Mouse (Mus musculus) left cerebral cortex, adult 11 months (tissue): ENCODE measurements at regions not wholly inside any gene's neighbourhood (a gene's known extent, or its start where the extent isn't known, plus 50 kb on each side); places are given as distances from the start of the nearest gene placed in this dataset.

Experiments used
- DNase-seq: peaks from one replicate; pipeline ENCODE4 v3.0.0; 2022; ENCODE audit warnings: low spot score

DNA sequence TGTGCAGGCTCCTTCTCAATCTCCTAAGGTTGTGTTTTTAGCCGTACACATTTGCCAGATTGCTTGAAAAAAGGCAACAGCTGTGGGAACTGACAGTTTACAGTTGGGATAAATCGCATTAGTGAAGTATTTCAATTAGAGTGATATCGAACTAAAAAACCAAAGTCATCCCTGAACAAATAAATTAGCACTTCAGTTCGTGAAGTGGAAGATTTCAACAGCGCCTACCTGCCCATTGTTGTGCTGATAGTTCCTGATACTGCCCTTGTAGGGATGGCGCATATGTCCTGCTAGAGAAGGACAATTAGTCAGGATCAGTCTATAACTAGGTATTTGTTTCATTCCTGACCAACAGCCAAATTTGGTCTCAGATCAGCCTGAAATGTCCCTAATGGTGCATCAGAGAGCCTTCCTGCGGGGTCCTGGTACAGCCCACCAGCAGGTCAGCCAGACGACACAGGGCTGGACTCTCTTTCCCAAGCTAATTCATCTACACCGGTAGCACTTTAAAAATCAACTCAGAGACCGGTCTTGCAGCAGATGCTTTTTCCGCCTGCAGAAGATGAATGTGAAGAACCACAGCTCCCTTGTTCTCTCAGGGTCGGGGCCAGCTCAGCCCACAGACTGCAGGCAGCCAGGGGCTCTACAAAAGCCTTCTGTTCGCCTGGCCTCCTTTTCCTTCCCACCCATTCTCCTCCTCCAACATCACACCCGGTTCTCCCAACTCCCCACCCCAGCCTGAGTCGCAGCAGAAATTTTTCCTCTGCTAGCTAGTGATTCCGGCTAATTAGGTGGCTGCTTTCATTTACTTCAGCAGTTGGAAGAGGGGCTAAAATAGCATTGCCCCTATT, 146.1 kb downstream of the Psat1 start:
- peak; percentile 73 for DNase-seq

DNA sequence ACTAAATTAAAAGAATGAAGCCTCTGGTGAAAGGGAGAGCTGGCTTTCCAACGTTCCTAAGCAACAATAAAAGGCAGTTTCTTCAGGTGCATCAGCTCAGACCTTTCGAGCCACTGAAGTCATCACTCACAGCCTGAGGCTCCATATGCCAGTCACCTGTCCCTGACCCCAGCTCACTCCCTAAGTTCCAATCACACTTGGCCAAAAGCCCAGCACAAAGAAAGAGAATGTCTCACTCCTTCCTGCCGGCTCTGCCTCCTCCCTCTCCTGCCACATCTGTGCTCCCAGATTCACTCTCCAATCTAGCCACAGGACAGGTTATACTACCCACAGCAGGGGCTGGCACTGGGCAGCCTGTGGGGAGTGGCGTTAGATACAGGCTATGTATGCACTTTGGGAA, 150.7 kb downstream of the Psat1 start:
- DNase-seq = no peak

- DNase-seq = no peak
Measured at GRCm38 (mm10) chr19:15791942-15792341, 155.2 kb downstream of the Psat1 start.

- no peak for DNase-seq
Measured at GRCm38 (mm10) chr19:15791264-15791913, 155.7 kb downstream of the Psat1 start.

DNA sequence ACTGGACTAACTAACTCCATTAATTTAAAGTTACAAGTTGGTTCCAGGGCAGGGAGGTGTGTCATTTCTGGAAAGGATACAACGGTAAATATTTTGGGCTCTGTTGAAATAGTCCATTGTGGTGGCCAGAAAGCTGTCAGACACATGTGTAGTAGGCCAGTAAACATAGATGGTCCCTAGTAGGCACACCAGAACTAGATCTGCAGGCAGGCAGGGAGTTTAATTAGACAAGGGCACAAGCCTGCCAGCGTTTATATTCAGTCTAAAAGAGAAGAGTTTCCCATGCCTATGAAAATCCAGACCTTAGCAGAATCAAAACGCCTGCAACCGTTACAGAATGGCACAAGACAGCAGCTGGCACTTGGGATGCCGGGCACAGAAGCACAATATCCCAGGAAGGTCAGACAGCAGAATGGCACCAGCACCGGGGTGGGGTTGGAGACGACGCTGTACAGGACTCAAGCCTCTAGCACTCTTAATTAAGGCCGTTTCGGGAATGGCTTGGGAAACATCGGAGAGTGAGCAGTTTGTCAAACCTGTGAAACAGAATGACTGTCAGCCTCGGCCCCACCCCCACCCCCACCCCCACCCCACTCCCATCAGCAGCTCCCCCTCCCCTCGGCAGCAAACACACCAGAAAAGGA, 156.4 kb downstream of the Psat1 start:
- no peak for DNase-seq

DNA sequence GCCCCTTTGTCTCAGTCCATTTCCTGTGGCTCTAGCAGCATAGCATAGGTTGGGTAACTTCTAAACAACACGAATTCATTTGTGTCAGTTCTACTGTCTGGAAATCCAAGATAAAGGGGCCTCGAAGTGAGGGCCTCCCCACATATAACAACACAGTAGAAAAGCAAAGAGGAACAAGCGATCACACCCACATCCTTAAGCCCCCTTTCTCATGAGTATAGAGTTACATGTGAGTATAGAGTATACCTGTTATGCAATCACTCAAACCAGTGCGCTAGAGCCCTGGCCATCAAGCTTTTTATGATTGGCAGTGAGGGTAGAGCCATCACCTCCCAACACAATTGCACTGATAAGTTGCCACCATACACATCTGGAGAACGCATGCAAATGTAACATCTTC, 157.4 kb downstream of the Psat1 start:
- no peak for DNase-seq

- no peak for DNase-seq
Measured at GRCm38 (mm10) chr19:15784644-15785043, 162.5 kb downstream of the Psat1 start.

DNA sequence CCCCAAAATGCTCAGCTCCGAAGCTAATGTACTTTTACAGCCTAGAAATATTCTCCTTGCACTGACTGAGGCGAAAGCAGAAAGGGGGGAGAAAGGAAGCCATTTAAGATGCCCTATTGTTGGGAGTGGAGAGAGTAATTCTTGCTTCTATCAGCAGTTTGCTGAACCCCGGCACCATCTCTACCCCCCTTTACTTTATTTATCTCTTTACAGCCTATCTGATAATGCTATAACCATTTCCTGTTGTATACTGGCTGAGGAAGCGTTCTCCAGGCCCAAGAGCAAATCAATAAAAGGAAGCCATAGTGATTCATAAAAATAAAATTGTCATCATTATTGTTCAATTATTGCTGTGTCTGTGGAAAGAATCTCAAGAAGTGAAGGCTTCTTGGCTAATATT, 177.5 kb downstream of the Psat1 start:
- no peak for DNase-seq

DNA sequence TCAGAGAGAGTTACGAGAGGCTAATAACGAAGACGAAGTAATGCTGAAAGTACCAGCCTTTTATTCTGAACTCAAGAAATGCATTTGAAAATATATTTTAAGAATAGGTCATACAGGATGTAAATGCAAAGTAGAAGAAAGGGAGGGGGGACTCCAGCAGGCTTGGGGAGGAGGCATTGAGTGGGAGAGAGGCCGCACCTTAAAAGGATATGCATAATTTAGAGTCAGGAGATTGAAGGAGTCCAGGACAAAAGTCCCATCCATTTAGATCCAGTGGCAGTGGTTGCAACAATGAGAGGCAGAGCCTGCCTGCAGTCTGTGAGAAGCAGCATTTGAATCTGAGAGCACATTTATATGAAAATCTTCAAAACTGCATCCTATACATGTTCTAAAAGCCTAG, 186.1 kb downstream of the Psat1 start:
- no peak for DNase-seq

DNA sequence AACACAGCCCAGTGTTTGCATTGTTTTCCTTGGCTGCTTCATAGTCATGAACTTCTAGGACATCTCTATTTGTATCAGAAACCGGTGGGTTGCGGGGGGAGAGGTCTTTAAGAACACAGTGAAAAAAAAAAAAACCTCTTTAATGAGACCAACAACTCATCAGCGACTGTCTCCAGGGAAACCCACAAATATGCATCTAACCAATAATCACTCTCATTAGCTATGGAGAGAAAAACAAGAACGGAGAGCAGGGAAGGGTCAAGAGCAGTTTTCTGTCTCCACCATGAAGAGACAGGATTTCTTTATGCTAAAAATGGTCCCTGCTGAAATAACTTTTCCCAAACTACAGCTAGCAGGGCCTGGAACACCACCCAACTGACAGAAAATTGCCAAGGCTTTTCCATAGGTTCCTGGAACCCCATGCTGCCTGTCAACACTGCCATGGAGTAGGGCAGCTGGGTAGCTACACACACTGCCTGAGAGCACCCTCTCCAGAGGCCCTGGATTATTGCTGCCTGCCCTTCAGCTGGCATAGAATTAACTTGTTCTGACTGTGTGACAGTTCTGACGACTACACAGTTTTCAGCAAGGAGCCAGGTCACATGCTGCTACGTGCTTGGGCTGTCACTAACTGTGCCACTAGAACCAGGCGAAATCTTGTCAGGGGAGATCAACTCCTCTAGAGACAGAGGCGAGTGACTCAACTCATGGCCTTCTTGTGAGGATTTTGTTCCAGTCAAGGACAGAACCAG, 201.9 kb downstream of the Psat1 start:
- DNase-seq = no peak

DNA sequence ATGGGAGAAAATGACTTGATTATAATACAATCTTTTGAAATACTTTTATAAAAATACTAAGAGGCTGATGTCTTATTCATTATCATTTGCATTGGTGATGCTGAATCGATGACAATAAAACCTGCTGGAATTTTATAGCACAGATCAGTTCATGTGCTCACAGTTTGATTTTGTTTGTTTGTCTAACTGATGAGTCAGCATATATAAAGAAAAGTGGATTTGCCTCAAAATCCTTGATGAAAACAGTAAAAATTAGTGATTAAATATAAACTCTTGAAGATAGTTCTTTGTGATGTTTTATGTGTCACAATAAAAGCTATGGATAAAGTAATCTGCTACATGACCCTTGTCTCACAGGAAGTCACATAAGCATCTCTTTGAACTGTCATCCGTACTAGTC, 210.9 kb downstream of the Psat1 start:
- DNase-seq = no peak

- no peak for DNase-seq
Measured at GRCm38 (mm10) chr19:15726785-15727406, 220.2 kb downstream of the Psat1 start.

- DNase-seq = no peak
Measured at GRCm38 (mm10) chr19:15692379-15693023, 254.6 kb downstream of the Psat1 start.

GRCm38 (mm10) chr19:15669996-15670395, 277.1 kb downstream of the Psat1 start:
- DNase-seq = no peak

DNA sequence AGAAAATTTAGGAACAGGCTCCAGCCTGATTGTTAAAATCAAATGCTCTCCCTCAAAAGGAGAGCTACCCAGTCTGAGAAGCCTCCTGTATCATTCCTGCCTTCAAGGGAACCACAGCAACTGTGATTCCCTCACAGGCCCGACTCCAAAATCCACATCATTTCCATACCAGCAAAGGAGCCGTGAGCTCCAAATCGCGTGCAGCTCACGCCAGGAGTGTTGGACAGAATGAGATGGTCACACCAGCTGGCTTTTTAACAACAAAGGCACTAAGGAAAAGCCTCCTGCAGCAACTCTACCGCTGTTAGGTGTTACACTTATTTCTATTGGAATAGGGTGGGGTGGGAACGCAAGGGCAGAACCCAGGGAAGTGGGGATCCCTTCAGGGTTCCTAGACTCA, 277.6 kb downstream of the Psat1 start:
- no peak for DNase-seq

DNA sequence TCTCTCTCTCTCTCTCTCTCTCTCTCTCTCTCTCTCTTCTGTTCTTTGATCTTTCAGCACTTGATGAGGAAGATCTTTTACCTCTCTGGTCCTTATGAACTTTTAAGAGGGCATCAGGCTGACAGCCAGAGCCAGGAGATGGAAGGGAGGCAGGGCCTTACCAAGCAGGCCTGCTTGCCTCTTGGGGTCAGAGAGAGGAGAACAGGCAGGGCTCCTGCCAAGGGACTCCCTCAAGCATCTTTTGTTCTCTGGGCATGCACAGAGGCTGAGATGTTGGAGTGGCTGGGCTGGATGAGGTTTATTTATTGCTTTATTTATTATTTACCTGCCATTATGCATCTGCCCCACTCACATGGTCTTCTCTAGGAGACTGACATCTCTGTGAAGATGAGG, 278.5 kb downstream of the Psat1 start:
- no peak for DNase-seq

DNA sequence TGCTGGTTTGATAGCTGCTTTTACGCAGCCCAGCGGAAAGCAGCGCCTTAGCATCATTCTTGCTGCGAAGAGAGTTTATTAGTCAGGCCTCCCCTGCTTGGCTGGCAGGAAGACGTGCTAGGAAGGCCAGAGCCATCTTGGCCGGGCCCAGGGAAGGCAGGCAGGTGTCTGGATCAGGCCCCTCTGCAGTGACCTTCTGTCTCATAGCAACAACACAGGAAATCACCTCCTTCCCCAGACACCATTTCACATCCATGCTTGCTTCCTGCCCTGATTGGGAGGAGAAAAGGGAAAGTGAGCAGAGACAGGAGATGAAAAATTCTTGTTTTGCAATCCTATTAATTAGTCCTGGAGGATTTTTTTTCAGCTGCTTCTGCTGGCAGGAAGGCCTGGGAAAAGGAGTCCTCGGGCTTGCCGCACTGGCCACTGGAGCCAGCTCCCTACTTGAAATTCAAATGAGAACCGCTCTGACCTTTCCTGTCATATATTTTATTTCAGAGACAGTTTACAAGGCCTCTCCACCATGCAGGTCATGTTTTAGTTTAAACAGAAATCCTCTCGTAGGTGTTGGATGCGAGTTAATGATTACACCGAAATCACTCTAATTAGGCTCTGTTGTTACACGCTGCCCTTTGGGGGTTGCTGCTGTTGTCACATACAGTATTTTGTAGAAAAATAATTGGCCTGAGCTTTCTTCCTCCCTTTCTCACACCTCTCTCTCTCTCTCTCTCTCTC, 279.1 kb downstream of the Psat1 start:
- DNase-seq = no peak

GRCm38 (mm10) chr19:15663659-15664255, 283.4 kb downstream of the Psat1 start:
- no peak for DNase-seq

DNA sequence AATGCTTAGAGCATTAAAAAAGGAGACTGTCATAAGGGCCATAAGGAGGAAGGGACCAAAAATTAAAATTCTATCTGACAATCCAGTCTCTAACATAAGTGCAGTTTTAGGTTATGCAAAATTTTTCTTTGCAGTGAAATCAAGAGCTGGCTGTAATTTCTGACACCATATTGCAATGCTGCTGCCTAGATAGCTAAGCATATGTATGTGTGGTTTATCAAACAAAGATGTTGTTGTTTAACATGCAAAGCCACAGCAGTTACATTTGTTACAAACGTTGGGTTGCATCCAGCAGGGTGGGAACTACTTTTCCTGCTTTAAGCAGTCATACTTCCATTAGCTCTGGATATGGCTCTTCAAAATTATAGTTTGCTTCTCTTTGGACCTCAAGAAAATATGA, 288.5 kb downstream of the Psat1 start:
- DNase-seq = no peak

- DNase-seq = no peak
Measured at GRCm38 (mm10) chr19:15657846-15658245, 289.3 kb downstream of the Psat1 start.
